Mouse (Mus musculus): Measurements from ENCODE around the gene Zfp672. TPM values are rescaled to one million over a fixed set of nuclear protein-coding genes. Genes with fewer than 3 reads are reported as not detected.

The Zfp672 gene
- total and polyA plus RNA-seq, 3 experiments: 22.6 to 39.5 TPM; not detected in 1

Other genes with a start within 250 kb of the Zfp672 start
- gene Gm12248, start 237.2 kb downstream of the Zfp672 start, total RNA-seq (2012; rRNA removed): 0.12 and 0.23 TPM in 2 replicates
- gene Gm12248, start 237.2 kb downstream of the Zfp672 start, polyA plus RNA-seq (2012; ENCODE audit: insufficient read depth in 1 of 2, insufficient read length in 2 of 2, low read depth in 1 of 2, low replicate concordance in 2 of 2, missing spikeins in 1 of 2): under 1 TPM in 1 of 2 experiments, not detected in 1; 0.65 TPM
- gene Cnot8, start 226.2 kb downstream of the Zfp672 start, total RNA-seq (2012; rRNA removed): 70.3 and 73.3 TPM in 2 replicates
- gene Cnot8, start 226.2 kb downstream of the Zfp672 start, polyA plus RNA-seq (2012; ENCODE audit: insufficient read depth in 1 of 2, insufficient read length in 2 of 2, low read depth in 1 of 2, low replicate concordance in 2 of 2, missing spikeins in 1 of 2): 10 to 100 TPM in 1 of 2 experiments, not detected in 1; 52.9 TPM
- 68.7 and 71.9 TPM in 2 replicates for gene Gemin5, start 161.8 kb downstream of the Zfp672 start, total RNA-seq (2012; rRNA removed)
- 10 to 100 TPM; 46.5 to 52.5 TPM for gene Gemin5, start 161.8 kb downstream of the Zfp672 start, polyA plus RNA-seq (2012; ENCODE audit: insufficient read depth in 1 of 2, insufficient read length in 2 of 2, low read depth in 1 of 2, low replicate concordance in 2 of 2, missing spikeins in 1 of 2)
- 187 TPM in 2 replicates for gene Mrpl22, start 158.7 kb downstream of the Zfp672 start, total RNA-seq (2012; rRNA removed)
- 100 to 1,000 TPM in 1 of 2 experiments, not detected in 1; 144 TPM for gene Mrpl22, start 158.7 kb downstream of the Zfp672 start, polyA plus RNA-seq (2012; ENCODE audit: insufficient read depth in 1 of 2, insufficient read length in 2 of 2, low read depth in 1 of 2, low replicate concordance in 2 of 2, missing spikeins in 1 of 2)
- gene Igtp, start 130.8 kb downstream of the Zfp672 start, total RNA-seq (2012; rRNA removed): 2.9 and 3.7 TPM in 2 replicates
- 1 to 10 TPM in 1 of 2 experiments, not detected in 1; 3.6 TPM for gene Igtp, start 130.8 kb downstream of the Zfp672 start, polyA plus RNA-seq (2012; ENCODE audit: insufficient read depth in 1 of 2, insufficient read length in 2 of 2, low read depth in 1 of 2, low replicate concordance in 2 of 2, missing spikeins in 1 of 2)
- gene Irgm2, start 130.7 kb downstream of the Zfp672 start, total RNA-seq (2012; rRNA removed): 0.49 and 1.1 TPM in 2 replicates
- gene Irgm2, start 130.7 kb downstream of the Zfp672 start, polyA plus RNA-seq (2012; ENCODE audit: insufficient read depth in 1 of 2, insufficient read length in 2 of 2, low read depth in 1 of 2, low replicate concordance in 2 of 2, missing spikeins in 1 of 2): 1 to 10 TPM in 1 of 2 experiments, not detected in 1; 1.1 TPM
- gene 4930438A08Rik, start 55.5 kb downstream of the Zfp672 start, total RNA-seq (2012; rRNA removed): not detected in 2 replicates
- gene 4930438A08Rik, start 55.5 kb downstream of the Zfp672 start, polyA plus RNA-seq (2012; ENCODE audit: insufficient read depth in 1 of 2, insufficient read length in 2 of 2, low read depth in 1 of 2, low replicate concordance in 2 of 2, missing spikeins in 1 of 2): not detected
- gene Zfp692, start 23.3 kb downstream of the Zfp672 start, total RNA-seq (2012; rRNA removed): 16.0 and 25.7 TPM in 2 replicates
- gene Zfp692, start 23.3 kb downstream of the Zfp672 start, polyA plus RNA-seq (2012; ENCODE audit: insufficient read depth in 1 of 2, insufficient read length in 2 of 2, low read depth in 1 of 2, low replicate concordance in 2 of 2, missing spikeins in 1 of 2): 10 to 100 TPM in 1 of 2 experiments, not detected in 1; 38.0 TPM
- gene Sh3bp5l, start 385 bp upstream of the Zfp672 start, total RNA-seq (2012; rRNA removed): 27.3 and 31.7 TPM in 2 replicates
- 10 to 100 TPM in 1 of 2 experiments, not detected in 1; 32.8 TPM for gene Sh3bp5l, start 385 bp upstream of the Zfp672 start, polyA plus RNA-seq (2012; ENCODE audit: insufficient read depth in 1 of 2, insufficient read length in 2 of 2, low read depth in 1 of 2, low replicate concordance in 2 of 2, missing spikeins in 1 of 2)
- gene Lypd8, start 48.7 kb upstream of the Zfp672 start, total RNA-seq (2012; rRNA removed): 0.19 TPM in 1 of 2 replicates, not detected in the other
- gene Lypd8, start 48.7 kb upstream of the Zfp672 start, polyA plus RNA-seq (2012; ENCODE audit: insufficient read depth in 1 of 2, insufficient read length in 2 of 2, low read depth in 1 of 2, low replicate concordance in 2 of 2, missing spikeins in 1 of 2): under 1 TPM in 1 of 2 experiments, not detected in 1; 0.31 TPM
- gene 1810065E05Rik, start 90.8 kb upstream of the Zfp672 start, total RNA-seq (2012; rRNA removed): not detected in 2 replicates
- gene 1810065E05Rik, start 90.8 kb upstream of the Zfp672 start, polyA plus RNA-seq (2012; ENCODE audit: insufficient read depth in 1 of 2, insufficient read length in 2 of 2, low read depth in 1 of 2, low replicate concordance in 2 of 2, missing spikeins in 1 of 2): not detected
- gene Gm12253, start 102.2 kb upstream of the Zfp672 start, total RNA-seq (2012; rRNA removed): not detected in 2 replicates
- gene Gm12253, start 102.2 kb upstream of the Zfp672 start, polyA plus RNA-seq (2012; ENCODE audit: insufficient read depth in 1 of 2, insufficient read length in 2 of 2, low read depth in 1 of 2, low replicate concordance in 2 of 2, missing spikeins in 1 of 2): 100 to 1,000 TPM in 1 of 2 experiments, not detected in 1; 109 TPM
- not detected in 2 replicates for gene Lypd9, start 122.6 kb upstream of the Zfp672 start, total RNA-seq (2012; rRNA removed)
- gene Lypd9, start 122.6 kb upstream of the Zfp672 start, polyA plus RNA-seq (2012; ENCODE audit: insufficient read depth in 1 of 2, insufficient read length in 2 of 2, low read depth in 1 of 2, low replicate concordance in 2 of 2, missing spikeins in 1 of 2): not detected
- gene Olfr30, start 131.9 kb upstream of the Zfp672 start, total RNA-seq (2012; rRNA removed): not detected in 2 replicates
- gene Olfr30, start 131.9 kb upstream of the Zfp672 start, polyA plus RNA-seq (2012; ENCODE audit: insufficient read depth in 1 of 2, insufficient read length in 2 of 2, low read depth in 1 of 2, low replicate concordance in 2 of 2, missing spikeins in 1 of 2): not detected
- gene Olfr332, start 162.2 kb upstream of the Zfp672 start, total RNA-seq (2012; rRNA removed): not detected in 2 replicates
- gene Olfr332, start 162.2 kb upstream of the Zfp672 start, polyA plus RNA-seq (2012; ENCODE audit: insufficient read depth in 1 of 2, insufficient read length in 2 of 2, low read depth in 1 of 2, low replicate concordance in 2 of 2, missing spikeins in 1 of 2): not detected
- gene Olfr331, start 172.2 kb upstream of the Zfp672 start, total RNA-seq (2012; rRNA removed): not detected in 2 replicates
- gene Olfr331, start 172.2 kb upstream of the Zfp672 start, polyA plus RNA-seq (2012; ENCODE audit: insufficient read depth in 1 of 2, insufficient read length in 2 of 2, low read depth in 1 of 2, low replicate concordance in 2 of 2, missing spikeins in 1 of 2): not detected
- not detected in 2 replicates for gene Olfr330, start 204.5 kb upstream of the Zfp672 start, total RNA-seq (2012; rRNA removed)
- gene Olfr330, start 204.5 kb upstream of the Zfp672 start, polyA plus RNA-seq (2012; ENCODE audit: insufficient read depth in 1 of 2, insufficient read length in 2 of 2, low read depth in 1 of 2, low replicate concordance in 2 of 2, missing spikeins in 1 of 2): not detected
- not detected in 2 replicates for gene Olfr329-ps, start 216.1 kb upstream of the Zfp672 start, total RNA-seq (2012; rRNA removed)
- not detected for gene Olfr329-ps, start 216.1 kb upstream of the Zfp672 start, polyA plus RNA-seq (2012; ENCODE audit: insufficient read depth in 1 of 2, insufficient read length in 2 of 2, low read depth in 1 of 2, low replicate concordance in 2 of 2, missing spikeins in 1 of 2)
- 0.04 and 0.07 TPM in 2 replicates for gene Olfr328, start 225.3 kb upstream of the Zfp672 start, total RNA-seq (2012; rRNA removed)
- not detected for gene Olfr328, start 225.3 kb upstream of the Zfp672 start, polyA plus RNA-seq (2012; ENCODE audit: insufficient read depth in 1 of 2, insufficient read length in 2 of 2, low read depth in 1 of 2, low replicate concordance in 2 of 2, missing spikeins in 1 of 2)
- gene Olfr224, start 240.2 kb upstream of the Zfp672 start, total RNA-seq (2012; rRNA removed): not detected in 2 replicates
- gene Olfr224, start 240.2 kb upstream of the Zfp672 start, polyA plus RNA-seq (2012; ENCODE audit: insufficient read depth in 1 of 2, insufficient read length in 2 of 2, low read depth in 1 of 2, low replicate concordance in 2 of 2, missing spikeins in 1 of 2): not detected
- gene Olfr325, start 247.4 kb upstream of the Zfp672 start, total RNA-seq (2012; rRNA removed): not detected in 2 replicates
- not detected for gene Olfr325, start 247.4 kb upstream of the Zfp672 start, polyA plus RNA-seq (2012; ENCODE audit: insufficient read depth in 1 of 2, insufficient read length in 2 of 2, low read depth in 1 of 2, low replicate concordance in 2 of 2, missing spikeins in 1 of 2)